Mouse (Mus musculus) MEL (cell line): ENCODE measurements around the gene Ccdc12.

Experiments
- ELF1 ChIP-seq: IDR thresholded peaks from 2 replicates; pipeline ENCODE4 v1.6.1; 2014; ENCODE audit warnings: low read depth, mild to moderate bottlenecking, inconsistent platforms, low read length, improper control_type of control experiment, moderate library complexity
- EP300 ChIP-seq, 2 experiments: IDR thresholded peaks; 2 replicates each; pipeline ENCODE4 v1.6.1; 2011; ENCODE audit warnings: improper control_type of control experiment in 2 of 2, low read length in 2 of 2, low read depth in 1 of 2, mild to moderate bottlenecking in 1 of 2
- MAFK ChIP-seq: IDR thresholded peaks from 2 replicates; pipeline ENCODE4 v1.6.1; 2011; ENCODE audit warnings: low read depth, mild to moderate bottlenecking, low read length, improper control_type of control experiment, borderline replicate concordance
- POLR2A ChIP-seq, 2 experiments: IDR thresholded peaks; 2 replicates each; pipeline ENCODE4 v1.6.1; 2011 to 2012; ENCODE audit warnings: low read length in 2 of 2, mild to moderate bottlenecking in 2 of 2, control low read depth in 1 of 2, improper control_type of control experiment in 1 of 2, low read depth in 1 of 2, moderate library complexity in 1 of 2; ENCODE audit not compliant: control insufficient read depth in 1 of 2, insufficient read depth in 1 of 2, poor library complexity in 1 of 2
- POLR2AphosphoS2 ChIP-seq: IDR thresholded peaks from 2 replicates; pipeline ENCODE4 v1.6.1; 2011; ENCODE audit warnings: low read length, improper control_type of control experiment
- UBTF ChIP-seq: IDR thresholded peaks from 2 replicates; pipeline ENCODE4 v1.6.1; 2012; ENCODE audit warnings: low read depth, mild to moderate bottlenecking, inconsistent platforms, low read length, improper control_type of control experiment, moderate library complexity, borderline replicate concordance; ENCODE audit not compliant: insufficient read depth
- ZNF384 ChIP-seq: IDR thresholded peaks from 2 replicates; pipeline ENCODE4 v1.6.1; 2012; ENCODE audit warnings: low read depth, mild to moderate bottlenecking, inconsistent platforms, low read length, improper control_type of control experiment

GRCm38 (mm10) chr9:110758605-110759004, 102.3 kb downstream of the Ccdc12 start:
- TF ChIP-seq UBTF = no peak
- no peak for TF ChIP-seq MAFK
- TF ChIP-seq ELF1 = no peak
- TF ChIP-seq POLR2A (IDR thresholded peaks at IDR 0.05; ENCODE audit: control insufficient read depth in 1 of 2, insufficient read depth in 1 of 2, low read depth in 1 of 2, low read length in 2 of 2, poor library complexity in 1 of 2) = no peak
- TF ChIP-seq EP300 (IDR thresholded peaks at IDR 0.05; ENCODE audit: low read depth in 1 of 2, low read length in 2 of 2) = no peak
- no peak for TF ChIP-seq POLR2AphosphoS2
- TF ChIP-seq ZNF384 = no peak
